Mouse (Mus musculus): Measurements from ENCODE around the gene Adap1.

DNA sequence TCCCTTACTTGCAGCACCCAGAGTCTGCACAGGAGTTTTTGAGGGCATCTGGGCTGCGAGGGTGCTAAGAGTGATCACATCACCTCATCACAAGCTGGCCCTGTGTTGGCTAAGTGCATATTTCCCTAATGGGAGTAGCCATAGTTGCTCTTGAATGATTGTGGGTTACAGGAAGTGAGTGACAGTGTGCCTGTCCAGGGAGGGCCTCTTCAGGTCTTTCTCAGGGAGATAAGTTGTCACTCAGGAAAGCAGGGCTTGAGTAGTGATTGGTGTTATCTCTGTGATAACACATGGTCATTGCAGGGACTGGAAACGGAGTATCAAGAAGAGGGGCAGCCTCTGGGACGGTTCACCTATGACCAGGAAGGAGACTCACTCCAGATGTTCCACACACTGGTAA, 77.7 kb downstream of the Adap1 start:
- no peak for TF ChIP-seq CTCF (IDR thresholded peaks at IDR 0.05)
- no peak for TF ChIP-seq EP300 (IDR thresholded peaks at IDR 0.05)
